In the genomic region with DNA sequence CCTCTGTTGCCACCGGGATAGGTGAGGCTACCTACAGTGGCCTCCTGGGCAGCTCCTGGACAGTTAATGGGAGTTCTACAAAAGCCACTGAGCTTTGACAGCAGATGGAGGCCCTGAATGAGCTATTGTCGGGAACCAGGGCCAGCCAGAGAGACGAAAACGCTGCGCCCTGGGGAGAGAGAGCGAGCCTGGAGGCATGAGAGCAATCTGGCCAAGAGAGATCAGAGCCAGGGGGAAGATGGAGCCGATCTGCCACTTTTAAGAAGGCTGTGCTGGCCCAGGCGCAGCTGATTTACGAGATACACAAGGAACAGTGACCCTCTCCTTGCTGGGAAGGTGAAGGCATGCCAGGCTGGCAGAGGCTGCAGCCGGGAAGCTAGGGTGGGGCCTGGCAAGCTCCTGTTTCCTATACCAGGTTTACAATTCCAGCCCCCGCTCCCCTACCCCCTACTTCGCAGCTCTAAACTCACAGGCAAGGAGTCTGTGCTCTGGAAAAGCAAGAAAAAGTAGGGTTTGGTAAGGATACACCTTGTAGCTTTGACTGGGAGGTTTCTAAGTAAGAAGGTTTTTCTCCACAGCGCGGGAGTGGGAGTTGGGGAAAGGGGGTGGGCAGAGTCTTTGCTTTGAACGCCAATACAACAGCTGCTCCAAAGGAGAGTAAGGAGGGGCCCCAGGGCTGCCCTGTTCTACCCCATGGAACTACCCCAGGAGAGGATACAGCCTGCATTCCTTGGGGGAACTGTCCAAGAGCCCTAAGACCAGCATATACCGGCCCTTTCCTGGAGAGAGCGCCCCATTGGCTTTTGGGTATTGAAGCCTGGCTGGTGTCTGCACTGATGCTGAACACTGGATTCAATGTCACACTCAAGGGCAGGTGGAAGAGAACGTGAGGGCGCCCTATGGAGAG, we compare ENCODE assay signal across 11 mouse cellular contexts. TPM values are rescaled to one million over a fixed set of nuclear protein-coding genes. Genes with fewer than 3 reads are reported as not detected.
DNase-seq lines count a peak whose midpoint lies in the region; ATAC-seq and TF ChIP-seq lines count a peak whose summit lies in the region.
"Had no signal": no experiment of that assay in that cellular context is flagged by ENCODE, and none has a peak within 500 bp of the region (broad histone marks: within the 10 kb centered on the region; RNA-seq: fewer than 3 reads in every experiment).

No protein-coding gene starts in this region.

- H3K9ac ChIP-seq in forebrain, embryonic 11.5 days (ENCODE audit: low read length) = no peak overlapping the region
- H3K9ac ChIP-seq in midbrain, embryonic 12.5 days (replicated peaks) = no peak overlapping the region
- no peak overlapping the region for H3K9ac ChIP-seq in midbrain, embryonic 11.5 days (ENCODE audit: low read length)
- no peak overlapping the region for H3K9ac ChIP-seq in hindbrain, postnatal 0 days (replicated peaks; ENCODE audit: low read length)
- no peak overlapping the region for H3K9ac ChIP-seq in midbrain, embryonic 14.5 days (replicated peaks; ENCODE audit: low read length)

- peaks cover 94% of the 10 kb centered on the region for H3K36me3 ChIP-seq in forebrain, embryonic 10.5 days (replicated peaks)
- peaks cover 4% of the 10 kb centered on the region; the same call in 1 of the 2 replicates for H3K36me3 ChIP-seq in forebrain, embryonic 11.5 days (ENCODE audit: control insufficient read depth, insufficient read depth, low read length)
- peaks cover 82% of the 10 kb centered on the region for H3K36me3 ChIP-seq in midbrain, embryonic 12.5 days
- H3K36me3 ChIP-seq in midbrain, embryonic 11.5 days (ENCODE audit: control insufficient read depth, insufficient read depth, low read length) = peaks cover 12% of the 10 kb centered on the region
- H3K36me3 ChIP-seq in hindbrain, postnatal 0 days (ENCODE audit: insufficient read depth, low read length) = peaks cover 38% of the 10 kb centered on the region
- H3K36me3 ChIP-seq in midbrain, embryonic 14.5 days (ENCODE audit: control insufficient read depth, insufficient read depth, low read length) = peaks cover 70% of the 10 kb centered on the region

- 86% methylated on average over 19 of the region's 19 CpGs for WGBS in forebrain, embryonic 10.5 days
- 86% methylated on average over 19 of the region's 19 CpGs for WGBS in forebrain, embryonic 11.5 days
- WGBS in midbrain, embryonic 12.5 days = 86% methylated on average over 19 of the region's 19 CpGs
- WGBS in midbrain, embryonic 11.5 days = 86% methylated on average over 19 of the region's 19 CpGs
- 63% methylated on average over 19 of the region's 19 CpGs for WGBS in hindbrain, postnatal 0 days
- WGBS in midbrain, embryonic 14.5 days = 83% methylated on average over 19 of the region's 19 CpGs

- H3K27ac ChIP-seq in forebrain, embryonic 10.5 days = peak overlapping the region; percentile 53
- no peak overlapping the region for H3K27ac ChIP-seq in forebrain, embryonic 11.5 days (ENCODE audit: low read depth, low read length)
- 0 out of 2 replicates have a peak overlapping the region, but pooled peaks have one; percentile 25 for H3K27ac ChIP-seq in midbrain, embryonic 12.5 days (replicated peaks)
- H3K27ac ChIP-seq in midbrain, embryonic 11.5 days (ENCODE audit: low read depth, low read length) = no peak overlapping the region
- no peak overlapping the region for H3K27ac ChIP-seq in hindbrain, postnatal 0 days
- H3K27ac ChIP-seq in midbrain, embryonic 14.5 days (replicated peaks; ENCODE audit: low read depth, low read length) = no peak overlapping the region

- H3K4me3 ChIP-seq in forebrain, embryonic 10.5 days = no peak overlapping the region
- H3K4me3 ChIP-seq in forebrain, embryonic 11.5 days (ENCODE audit: low read depth, low read length) = no peak overlapping the region
- no peak overlapping the region for H3K4me3 ChIP-seq in midbrain, embryonic 12.5 days
- no peak overlapping the region for H3K4me3 ChIP-seq in midbrain, embryonic 11.5 days (ENCODE audit: low read depth, low read length)
- H3K4me3 ChIP-seq in hindbrain, postnatal 0 days (ENCODE audit: low read length) = no peak overlapping the region
- no peak overlapping the region for H3K4me3 ChIP-seq in midbrain, embryonic 14.5 days (replicated peaks; ENCODE audit: low read depth, low read length)

- H3K4me1 ChIP-seq in forebrain, embryonic 10.5 days = no peaks in the 10 kb centered on the region
- H3K4me1 ChIP-seq in forebrain, embryonic 11.5 days (replicated peaks; ENCODE audit: control insufficient read depth, insufficient read depth, low read length) = no peaks in the 10 kb centered on the region
- no peaks in the 10 kb centered on the region for H3K4me1 ChIP-seq in midbrain, embryonic 12.5 days
- H3K4me1 ChIP-seq in midbrain, embryonic 11.5 days (ENCODE audit: control insufficient read depth, insufficient read depth, low read length) = no peaks in the 10 kb centered on the region
- H3K4me1 ChIP-seq in hindbrain, postnatal 0 days (ENCODE audit: insufficient read depth, low read length) = no peaks in the 10 kb centered on the region
- no peaks in the 10 kb centered on the region for H3K4me1 ChIP-seq in midbrain, embryonic 14.5 days (ENCODE audit: control insufficient read depth, insufficient read depth, low read length)

- H3K9me3 ChIP-seq in forebrain, embryonic 10.5 days = no peaks in the 10 kb centered on the region
- no peaks in the 10 kb centered on the region for H3K9me3 ChIP-seq in forebrain, embryonic 11.5 days (ENCODE audit: control insufficient read depth, low read length)
- H3K9me3 ChIP-seq in midbrain, embryonic 12.5 days = no peaks in the 10 kb centered on the region
- no peaks in the 10 kb centered on the region for H3K9me3 ChIP-seq in midbrain, embryonic 11.5 days (ENCODE audit: control insufficient read depth, low read length)
- H3K9me3 ChIP-seq in hindbrain, postnatal 0 days (ENCODE audit: low read length) = no peaks in the 10 kb centered on the region
- no peaks in the 10 kb centered on the region for H3K9me3 ChIP-seq in midbrain, embryonic 14.5 days (ENCODE audit: control insufficient read depth, low read length)

- no peak for ATAC-seq in forebrain, embryonic 11.5 days (replicated peaks; ENCODE audit: low FRiP score)
- no peak for ATAC-seq in midbrain, embryonic 12.5 days (ENCODE audit: low FRiP score, low read depth)
- ATAC-seq in midbrain, embryonic 11.5 days (ENCODE audit: low FRiP score) = no peak
- ATAC-seq in hindbrain, postnatal 0 days = no peak
- no peak for ATAC-seq in midbrain, embryonic 14.5 days (ENCODE audit: low FRiP score, low TSS enrichment)

- H3K27me3 ChIP-seq in forebrain, embryonic 10.5 days (ENCODE audit: poor library complexity, severe bottlenecking) = no peaks in the 10 kb centered on the region
- H3K27me3 ChIP-seq in forebrain, embryonic 11.5 days (ENCODE audit: control insufficient read depth, insufficient read depth, low read length) = no peaks in the 10 kb centered on the region
- H3K27me3 ChIP-seq in midbrain, embryonic 12.5 days = no peaks in the 10 kb centered on the region
- H3K27me3 ChIP-seq in midbrain, embryonic 11.5 days (ENCODE audit: control insufficient read depth, insufficient read depth, low read length) = no peaks in the 10 kb centered on the region
- no peaks in the 10 kb centered on the region for H3K27me3 ChIP-seq in hindbrain, postnatal 0 days (ENCODE audit: insufficient read depth, low read length)
- H3K27me3 ChIP-seq in midbrain, embryonic 14.5 days (ENCODE audit: control insufficient read depth, insufficient read depth, low read length) = no peaks in the 10 kb centered on the region

- TF ChIP-seq CTCF in hindbrain, postnatal 0 days (IDR thresholded peaks at IDR 0.05; ENCODE audit: low read depth) = no peak

- DNase-seq in forebrain, embryonic 10.5 days (ENCODE audit: extremely low spot score, low spot score) = no peak
- DNase-seq in forebrain, embryonic 11.5 days (ENCODE audit: low spot score) = no peak
- DNase-seq in midbrain, embryonic 11.5 days (ENCODE audit: low spot score, missing footprints) = no peak
- peak; percentile 35 for DNase-seq in hindbrain, postnatal 0 days (ENCODE audit: low spot score)
- DNase-seq in ovary, adult 18-20 months (ENCODE audit: low spot score) = no peak
- DNase-seq in midbrain, embryonic 14.5 days = no peak
- no peak for DNase-seq in thymus, postnatal 4 days
- DNase-seq: right cerebral cortex, postnatal 25 days had no signal

- no peak overlapping the region for H3K4me2 ChIP-seq in forebrain, embryonic 11.5 days (ENCODE audit: low read depth, low read length, severe bottlenecking)
- no peak overlapping the region for H3K4me2 ChIP-seq in midbrain, embryonic 12.5 days (replicated peaks)
- H3K4me2 ChIP-seq in midbrain, embryonic 11.5 days = no peak overlapping the region
- no peak overlapping the region for H3K4me2 ChIP-seq in hindbrain, postnatal 0 days (ENCODE audit: low read depth, low read length)
- no peak overlapping the region for H3K4me2 ChIP-seq in midbrain, embryonic 14.5 days (ENCODE audit: low read length)

RNA-seq across cellular contexts. Expression of a gene that starts 42.5 kb away (rescaled TPM):
- 209 and 210 TPM in 2 replicates for polyA plus RNA-seq in forebrain, embryonic 10.5 days (2016; fragmentation: Nextera tagmentation; extraction: Ambion mirVana)
- 231 and 246 TPM in 2 replicates for polyA plus RNA-seq in forebrain, embryonic 11.5 days (2014; fragmentation: Nextera tagmentation; extraction: Ambion mirVana)
- 227 and 244 TPM in 2 replicates for polyA plus RNA-seq in midbrain, embryonic 12.5 days (2016; fragmentation: Nextera tagmentation; extraction: Ambion mirVana)
- polyA plus RNA-seq in midbrain, embryonic 11.5 days (2014; fragmentation: Nextera tagmentation; extraction: Ambion mirVana) = 201 and 205 TPM in 2 replicates
- 151 and 159 TPM in 2 replicates for total RNA-seq in hindbrain, postnatal 0 days (2014; rRNA removed)
- 140 and 149 TPM in 2 replicates for polyA plus RNA-seq in hindbrain, postnatal 0 days (2015; fragmentation: Nextera tagmentation; extraction: Ambion mirVana)
- polyA plus RNA-seq in midbrain, embryonic 14.5 days (2014; fragmentation: Nextera tagmentation; extraction: Ambion mirVana) = 133 and 201 TPM in 2 replicates

RNA-seq across cellular contexts. Expression of a gene that starts 42.7 kb away (rescaled TPM):
- 13.9 and 17.5 TPM in 2 replicates for polyA plus RNA-seq in forebrain, embryonic 10.5 days (2016; fragmentation: Nextera tagmentation; extraction: Ambion mirVana)
- polyA plus RNA-seq in forebrain, embryonic 11.5 days (2014; fragmentation: Nextera tagmentation; extraction: Ambion mirVana) = 25.7 and 28.7 TPM in 2 replicates
- 16.0 and 18.5 TPM in 2 replicates for polyA plus RNA-seq in midbrain, embryonic 12.5 days (2016; fragmentation: Nextera tagmentation; extraction: Ambion mirVana)
- polyA plus RNA-seq in midbrain, embryonic 11.5 days (2014; fragmentation: Nextera tagmentation; extraction: Ambion mirVana) = 18.8 and 20.8 TPM in 2 replicates
- 12.4 and 14.5 TPM in 2 replicates for total RNA-seq in hindbrain, postnatal 0 days (2014; rRNA removed)
- 9.7 and 11.6 TPM in 2 replicates for polyA plus RNA-seq in hindbrain, postnatal 0 days (2015; fragmentation: Nextera tagmentation; extraction: Ambion mirVana)
- 15.5 and 22.4 TPM in 2 replicates for polyA plus RNA-seq in midbrain, embryonic 14.5 days (2014; fragmentation: Nextera tagmentation; extraction: Ambion mirVana)

RNA-seq across cellular contexts. Expression of a gene that starts 52.5 kb away (rescaled TPM):
- not detected in 2 replicates for polyA plus RNA-seq in forebrain, embryonic 10.5 days (2016; fragmentation: Nextera tagmentation; extraction: Ambion mirVana)
- not detected in 2 replicates for polyA plus RNA-seq in forebrain, embryonic 11.5 days (2014; fragmentation: Nextera tagmentation; extraction: Ambion mirVana)
- not detected in 2 replicates for polyA plus RNA-seq in midbrain, embryonic 12.5 days (2016; fragmentation: Nextera tagmentation; extraction: Ambion mirVana)
- polyA plus RNA-seq in midbrain, embryonic 11.5 days (2014; fragmentation: Nextera tagmentation; extraction: Ambion mirVana) = not detected in 2 replicates
- 0.84 TPM in 1 of 2 replicates, not detected in the other for total RNA-seq in hindbrain, postnatal 0 days (2014; rRNA removed)
- 0.14 TPM in 1 of 2 replicates, not detected in the other for polyA plus RNA-seq in hindbrain, postnatal 0 days (2015; fragmentation: Nextera tagmentation; extraction: Ambion mirVana)
- polyA plus RNA-seq in midbrain, embryonic 14.5 days (2014; fragmentation: Nextera tagmentation; extraction: Ambion mirVana) = not detected in 2 replicates
- total RNA-seq: liver, adult 2 months had no signal
- polyA plus RNA-seq: embryonic facial prominence, embryonic 14.5 days; liver, adult 2 months had no signal

Comparison
In these comparisons a context has a peak if more than half of its experiments do, and no peak if none do; other contexts are left out.
1. H3K27ac ChIP-seq: peak in forebrain, embryonic 10.5 days (single experiment) and midbrain, embryonic 12.5 days (single experiment); none in forebrain, embryonic 11.5 days (single experiment), midbrain, embryonic 11.5 days (single experiment), hindbrain, postnatal 0 days (single experiment) and midbrain, embryonic 14.5 days (single experiment).